Mouse (Mus musculus): ENCODE measurements around the gene Ccser2. TPM values are rescaled to one million over a fixed set of nuclear protein-coding genes. Genes with fewer than 3 reads are reported as not detected.
A peak's percentile ranks its signal among the peaks of the same experiment; 100 is the strongest.

Ccser2 gene
- polyA plus RNA-seq, 1 experiment from 2014 or later = 43.3 TPM

DNA sequence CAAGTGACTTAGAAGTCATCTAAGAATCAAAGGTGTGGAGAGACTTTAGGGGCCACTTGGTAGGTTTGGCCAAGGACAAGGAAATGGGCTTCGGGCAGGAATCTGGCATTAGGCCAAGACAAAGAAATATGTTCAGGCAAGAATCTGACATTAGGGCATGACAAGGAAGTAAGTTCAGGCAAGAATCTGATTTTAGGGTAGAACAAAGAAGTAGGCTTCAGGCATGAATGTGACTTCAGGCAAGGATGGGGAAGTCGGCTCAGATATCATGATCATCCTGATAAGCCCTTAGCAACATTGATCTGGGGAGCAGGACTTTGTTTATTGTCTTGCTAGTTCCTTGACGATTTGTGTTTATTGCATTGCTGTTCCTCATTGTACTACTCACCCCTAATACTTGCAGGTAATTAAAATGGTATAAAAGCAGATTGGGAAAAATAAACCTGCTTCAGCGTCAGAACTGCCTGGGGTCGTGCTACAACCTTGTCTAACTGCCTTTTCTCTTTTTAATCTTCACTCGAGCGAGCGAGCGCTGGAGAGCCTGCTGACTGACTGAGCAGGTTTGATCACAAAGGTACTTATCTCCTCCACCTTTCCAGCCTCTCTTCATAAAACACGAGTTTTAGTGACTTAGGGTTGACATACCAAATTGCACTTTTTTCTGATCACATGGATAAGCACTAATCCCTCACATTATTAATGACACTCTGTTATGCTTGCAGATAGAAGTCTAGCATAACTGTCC lies 35.8 kb downstream of the Ccser2 start:
- no peak overlapping the region for H3K4me2 ChIP-seq (ENCODE audit: low read length)
- no peak for DNase-seq (ENCODE audit: low spot score)
- no peak overlapping the region for H3K27ac ChIP-seq
- H3K4me1 ChIP-seq (replicated peaks; ENCODE audit: insufficient read depth, low read length) = peaks cover 5% of the 10 kb centered on the region; the same call in 1 of the 2 replicates
- no peak overlapping the region for H3K4me3 ChIP-seq (replicated peaks; ENCODE audit: low read depth, low read length)
- H3K36me3 ChIP-seq (ENCODE audit: insufficient read depth, low read length) = no peaks in the 10 kb centered on the region
- ATAC-seq (replicated peaks; ENCODE audit: low FRiP score, low read depth) = no peak
- no peak overlapping the region for H3K9ac ChIP-seq (ENCODE audit: low read depth, low read length)
- H3K27me3 ChIP-seq (ENCODE audit: insufficient read depth, low read length) = no peaks in the 10 kb centered on the region
- H3K9me3 ChIP-seq (replicated peaks; ENCODE audit: low read length) = no peaks in the 10 kb centered on the region
- 57% methylated on average over 10 of the region's 10 CpGs for WGBS
- no peak for TF ChIP-seq CTCF (IDR thresholded peaks at IDR 0.05; ENCODE audit: low read depth)

GRCm38 (mm10) chr14:36932038-36932437 lies 36.5 kb downstream of the Ccser2 start:
- no peak overlapping the region for H3K4me3 ChIP-seq (replicated peaks; ENCODE audit: low read depth, low read length)
- no peaks in the 10 kb centered on the region for H3K27me3 ChIP-seq (ENCODE audit: insufficient read depth, low read length)
- no peak overlapping the region for H3K4me2 ChIP-seq (ENCODE audit: low read length)
- H3K27ac ChIP-seq = no peak overlapping the region
- DNase-seq (ENCODE audit: low spot score) = no peak
- TF ChIP-seq CTCF (IDR thresholded peaks at IDR 0.05; ENCODE audit: low read depth) = no peak
- H3K9me3 ChIP-seq (replicated peaks; ENCODE audit: low read length) = no peaks in the 10 kb centered on the region
- H3K36me3 ChIP-seq (ENCODE audit: insufficient read depth, low read length) = no peaks in the 10 kb centered on the region
- H3K9ac ChIP-seq (ENCODE audit: low read depth, low read length) = no peak overlapping the region
- peaks cover 5% of the 10 kb centered on the region; the same call in 1 of the 2 replicates for H3K4me1 ChIP-seq (replicated peaks; ENCODE audit: insufficient read depth, low read length)
- ATAC-seq (replicated peaks; ENCODE audit: low FRiP score, low read depth) = no peak

- Histone ChIP-seq H3K4me2 (ENCODE audit: low read length) (no peak overlapping the region), H3K9ac (ENCODE audit: low read depth, low read length) (no peak overlapping the region), H3K4me1 (replicated peaks; ENCODE audit: insufficient read depth, low read length) (peaks cover 10% of the 10 kb centered on the region; the same call in 1 of the 2 replicates), H3K27ac (no peak overlapping the region), H3K9me3 (replicated peaks; ENCODE audit: low read length) (no peaks in the 10 kb centered on the region), H3K4me3 (replicated peaks; ENCODE audit: low read depth, low read length) (no peak overlapping the region), H3K36me3 (ENCODE audit: insufficient read depth, low read length) (no peaks in the 10 kb centered on the region), H3K27me3 (ENCODE audit: insufficient read depth, low read length) (no peaks in the 10 kb centered on the region)
- TF ChIP-seq CTCF (IDR thresholded peaks at IDR 0.05; ENCODE audit: low read depth) = no peak
- no peak for DNase-seq (ENCODE audit: low spot score)
- ATAC-seq (replicated peaks; ENCODE audit: low FRiP score, low read depth) = no peak
- 90% methylated on average over 3 of the region's 3 CpGs for WGBS
These were observed 45.2 kb downstream of the Ccser2 start for GRCm38 (mm10) chr14:36923383-36923782.

DNA sequence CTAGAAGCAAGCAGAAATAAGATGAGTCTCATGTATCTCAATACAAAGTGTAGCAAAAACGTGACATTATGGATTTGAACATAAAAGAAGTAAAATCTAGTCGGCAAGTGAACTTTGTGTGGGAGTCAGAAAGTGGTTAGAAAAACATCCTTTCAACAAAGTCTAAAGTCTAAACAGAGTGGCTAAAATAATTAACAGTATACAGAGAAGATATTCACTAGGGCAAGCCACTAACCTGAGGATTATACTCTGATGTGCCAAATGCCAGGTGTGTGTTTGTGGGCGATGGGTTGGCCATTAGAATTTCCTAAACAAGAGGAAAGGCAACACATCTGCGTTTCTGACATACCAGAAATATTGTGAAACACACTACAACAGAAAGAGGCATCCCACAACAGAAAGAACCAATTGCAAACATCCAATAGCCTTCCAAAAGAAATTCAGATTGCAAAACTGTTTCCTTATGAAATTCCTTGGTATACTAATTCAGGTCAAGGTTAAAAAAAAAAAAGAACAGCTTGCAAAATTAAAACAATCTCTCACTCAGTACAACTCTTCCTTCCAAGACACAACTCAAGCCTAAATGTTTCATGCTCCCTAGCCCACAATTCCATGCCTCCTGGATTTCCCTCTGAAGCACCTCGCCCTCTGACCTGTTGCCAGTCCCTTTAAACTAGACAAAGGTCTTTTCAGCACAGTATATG lies 47.1 kb downstream of the Ccser2 start:
- ATAC-seq (replicated peaks; ENCODE audit: low FRiP score, low read depth) = no peak
- Histone ChIP-seq H3K4me3 (replicated peaks; ENCODE audit: low read depth, low read length) (no peak overlapping the region), H3K9me3 (replicated peaks; ENCODE audit: low read length) (no peaks in the 10 kb centered on the region), H3K4me2 (ENCODE audit: low read length) (no peak overlapping the region), H3K9ac (ENCODE audit: low read depth, low read length) (no peak overlapping the region), H3K27me3 (ENCODE audit: insufficient read depth, low read length) (no peaks in the 10 kb centered on the region), H3K36me3 (ENCODE audit: insufficient read depth, low read length) (peaks cover 5% of the 10 kb centered on the region; the same call in 1 of the 2 replicates), H3K4me1 (replicated peaks; ENCODE audit: insufficient read depth, low read length) (peaks cover 13% of the 10 kb centered on the region; the same call in 1 of the 2 replicates), H3K27ac (no peak overlapping the region)
- no peak for TF ChIP-seq CTCF (IDR thresholded peaks at IDR 0.05; ENCODE audit: low read depth)
- DNase-seq (ENCODE audit: low spot score) = no peak
- WGBS = 66% methylated on average over 5 of the region's 5 CpGs

GRCm38 (mm10) chr14:36919886-36920285 lies 48.7 kb downstream of the Ccser2 start:
- ATAC-seq (replicated peaks; ENCODE audit: low FRiP score, low read depth) (no peak), DNase-seq (ENCODE audit: low spot score) (no peak)
- peak overlapping the region; percentile 97 for H3K27ac ChIP-seq
- peaks cover 13% of the 10 kb centered on the region; the same call in 1 of the 2 replicates for H3K4me1 ChIP-seq (replicated peaks; ENCODE audit: insufficient read depth, low read length)
- no peak overlapping the region for H3K4me2 ChIP-seq (ENCODE audit: low read length)
- 90% methylated on average over 8 of the region's 8 CpGs for WGBS
- H3K27me3 ChIP-seq (ENCODE audit: insufficient read depth, low read length) = no peaks in the 10 kb centered on the region
- peaks cover 5% of the 10 kb centered on the region; the same call in 1 of the 2 replicates for H3K36me3 ChIP-seq (ENCODE audit: insufficient read depth, low read length)
- H3K9ac ChIP-seq (ENCODE audit: low read depth, low read length) = no peak overlapping the region
- H3K4me3 ChIP-seq (replicated peaks; ENCODE audit: low read depth, low read length) = no peak overlapping the region
- no peak for TF ChIP-seq CTCF (IDR thresholded peaks at IDR 0.05; ENCODE audit: low read depth)
- H3K9me3 ChIP-seq (replicated peaks; ENCODE audit: low read length) = no peaks in the 10 kb centered on the region

DNA sequence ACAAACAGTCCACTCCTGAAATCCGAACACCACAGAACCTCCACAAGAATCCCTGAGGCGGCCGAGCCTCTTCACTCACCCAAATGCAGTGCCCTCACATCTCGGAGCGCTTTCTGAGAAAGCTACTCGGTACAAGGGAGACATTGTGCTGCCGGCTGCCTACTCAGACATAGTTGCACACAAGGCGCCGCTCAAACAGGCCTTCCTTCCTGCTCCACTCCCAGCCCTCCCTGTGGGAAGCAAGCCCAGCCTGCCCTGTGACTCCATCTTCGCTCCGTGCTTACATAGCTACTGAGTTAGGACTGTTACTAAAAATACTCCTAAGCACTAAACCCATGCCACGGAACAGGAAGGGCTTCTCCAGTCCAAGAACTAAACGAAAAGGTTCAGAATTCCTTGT lies 49.4 kb downstream of the Ccser2 start:
- 15% methylated on average over 13 of the region's 13 CpGs for WGBS
- Histone ChIP-seq H3K36me3 (ENCODE audit: insufficient read depth, low read length) (peaks cover 5% of the 10 kb centered on the region; the same call in 1 of the 2 replicates), H3K4me1 (replicated peaks; ENCODE audit: insufficient read depth, low read length) (peaks cover 13% of the 10 kb centered on the region; the same call in 1 of the 2 replicates), H3K9ac (ENCODE audit: low read depth, low read length) (peak overlapping the region; percentile 68), H3K27me3 (ENCODE audit: insufficient read depth, low read length) (no peaks in the 10 kb centered on the region), H3K9me3 (replicated peaks; ENCODE audit: low read length) (no peaks in the 10 kb centered on the region), H3K27ac (peak overlapping the region; percentile 97), H3K4me2 (ENCODE audit: low read length) (peak overlapping the region; percentile 55), H3K4me3 (replicated peaks; ENCODE audit: low read depth, low read length) (peak overlapping the region; percentile 39)
- ATAC-seq (replicated peaks; ENCODE audit: low FRiP score, low read depth) (peak; percentile 87), DNase-seq (ENCODE audit: low spot score) (peak; percentile 93)
- no peak for TF ChIP-seq CTCF (IDR thresholded peaks at IDR 0.05; ENCODE audit: low read depth)

Data from kidney, postnatal 0 days (tissue).